Mouse (Mus musculus): Measurements from ENCODE around the gene Thap4. TPM values are rescaled to one million over a fixed set of nuclear protein-coding genes. Genes with fewer than 3 reads are reported as not detected.

The Thap4 gene
- polyA plus RNA-seq (2014; fragmentation: Nextera tagmentation; extraction: Ambion mirVana): 34.3 and 43.0 TPM in 2 replicates

GRCm38 (mm10) chr1:93754573-93755290, at the start of gene Thap4:
Gene Thap4, minus strand, starts transcription at chr1:93754864.
- peak; percentile 90 for DNase-seq (ENCODE audit: low spot score)
- 0% methylated on average over 66 of the region's 121 CpGs for WGBS

GRCm38 (mm10) chr1:93803556-93804507, 49.2 kb upstream of the Thap4 start, which contains the start of gene Ing5:
Gene Ing5, plus strand, starts transcription at chr1:93803965.
- ATAC-seq (ENCODE audit: low FRiP score): peak; percentile 93
- Histone ChIP-seq H3K4me1 (replicated peaks; ENCODE audit: control insufficient read depth, insufficient read depth, low read length) (no peaks in the 10 kb centered on the region; the same call in 1 of the 2 replicates), H3K9ac (ENCODE audit: low read depth, low read length) (peak within 1 kb of the TSS; percentile 83), H3K9me3 (ENCODE audit: control insufficient read depth, low read length) (no peaks in the 10 kb centered on the region), H3K27me3 (ENCODE audit: control insufficient read depth, insufficient read depth, low read length) (no peaks in the 10 kb centered on the region), H3K27ac (ENCODE audit: low read depth, low read length) (peak within 1 kb of the TSS; percentile 94), H3K4me3 (ENCODE audit: low read depth, low read length) (peak within 1 kb of the TSS; percentile 82), H3K4me2 (replicated peaks; ENCODE audit: low read depth, low read length) (peak within 1 kb of the TSS; percentile 74), H3K36me3 (ENCODE audit: control insufficient read depth, insufficient read depth, low read length) (peaks cover 10% of the 10 kb centered on the region)
- under 1% methylated on average over 93 of the region's 94 CpGs for WGBS
- peak; percentile 100 for DNase-seq (ENCODE audit: low spot score)

More at GRCm38 (mm10) chr1:93754573-93755290, at the start of gene Thap4:
- Histone ChIP-seq H3K9me3 (ENCODE audit: control insufficient read depth, low read length) (no peaks in the 10 kb centered on the region), H3K9ac (ENCODE audit: low read depth, low read length) (peak within 1 kb of the TSS; percentile 87), H3K4me2 (replicated peaks; ENCODE audit: low read depth, low read length) (peak within 1 kb of the TSS; percentile 88), H3K4me3 (ENCODE audit: low read depth, low read length) (peak within 1 kb of the TSS; percentile 94), H3K36me3 (ENCODE audit: control insufficient read depth, insufficient read depth, low read length) (no peaks in the 10 kb centered on the region), H3K27ac (ENCODE audit: low read depth, low read length) (peak within 1 kb of the TSS; percentile 90), H3K4me1 (replicated peaks; ENCODE audit: control insufficient read depth, insufficient read depth, low read length) (no peaks in the 10 kb centered on the region; the same call in 1 of the 2 replicates), H3K27me3 (ENCODE audit: control insufficient read depth, insufficient read depth, low read length) (no peaks in the 10 kb centered on the region)
- ATAC-seq (ENCODE audit: low FRiP score): peak; percentile 92

GRCm38 (mm10) chr1:93802771-93803170, 48.1 kb upstream of the Thap4 start:
- WGBS: 88% methylated on average over 5 of the region's 5 CpGs
- no peaks in the 10 kb centered on the region for H3K9me3 ChIP-seq (ENCODE audit: control insufficient read depth, low read length)
- H3K36me3 ChIP-seq (ENCODE audit: control insufficient read depth, insufficient read depth, low read length): peaks cover 7% of the 10 kb centered on the region; the same call in 1 of the 2 replicates
- ATAC-seq (ENCODE audit: low FRiP score) (no peak), DNase-seq (ENCODE audit: low spot score) (no peak)
- H3K9ac ChIP-seq (ENCODE audit: low read depth, low read length): no peak overlapping the region
- no peaks in the 10 kb centered on the region for H3K27me3 ChIP-seq (ENCODE audit: control insufficient read depth, insufficient read depth, low read length)
- no peaks in the 10 kb centered on the region; the same call in 1 of the 2 replicates for H3K4me1 ChIP-seq (replicated peaks; ENCODE audit: control insufficient read depth, insufficient read depth, low read length)
- peak overlapping the region; percentile 74; the same call in 1 of the 2 replicates for H3K4me2 ChIP-seq (replicated peaks; ENCODE audit: low read depth, low read length)
- no peak overlapping the region for H3K4me3 ChIP-seq (ENCODE audit: low read depth, low read length)
- H3K27ac ChIP-seq (ENCODE audit: low read depth, low read length): no peak overlapping the region

- Histone ChIP-seq H3K4me3 (ENCODE audit: low read depth, low read length) (peak within 1 kb of the TSS; percentile 79), H3K27me3 (ENCODE audit: control insufficient read depth, insufficient read depth, low read length) (no peaks in the 10 kb centered on the region), H3K27ac (ENCODE audit: low read depth, low read length) (peak within 1 kb of the TSS; percentile 39; the same call in 1 of the 2 replicates), H3K9me3 (ENCODE audit: control insufficient read depth, low read length) (no peaks in the 10 kb centered on the region), H3K36me3 (ENCODE audit: control insufficient read depth, insufficient read depth, low read length) (peaks cover 4% of the 10 kb centered on the region; the same call in 1 of the 2 replicates), H3K4me2 (replicated peaks; ENCODE audit: low read depth, low read length) (peak within 1 kb of the TSS; percentile 65), H3K9ac (ENCODE audit: low read depth, low read length) (peak within 1 kb of the TSS; percentile 78), H3K4me1 (replicated peaks; ENCODE audit: control insufficient read depth, insufficient read depth, low read length) (no peaks in the 10 kb centered on the region; the same call in 1 of the 2 replicates)
- peak; percentile 95 for DNase-seq (ENCODE audit: low spot score)
- peak; percentile 62 for ATAC-seq (ENCODE audit: low FRiP score)
- under 1% methylated on average over 42 of the region's 42 CpGs for WGBS
Measured at GRCm38 (mm10) chr1:93801741-93802238, 47.1 kb upstream of the Thap4 start, which contains the start of gene Dtymk. Gene Dtymk, minus strand, starts transcription at chr1:93801934.

GRCm38 (mm10) chr1:93800670-93801503, 46.2 kb upstream of the Thap4 start:
- Histone ChIP-seq H3K9me3 (ENCODE audit: control insufficient read depth, low read length) (no peaks in the 10 kb centered on the region), H3K4me1 (replicated peaks; ENCODE audit: control insufficient read depth, insufficient read depth, low read length) (no peaks in the 10 kb centered on the region; the same call in 1 of the 2 replicates), H3K36me3 (ENCODE audit: control insufficient read depth, insufficient read depth, low read length) (0 out of 2 replicates have a peak, but pooled peaks cover 2% of the 10 kb centered on the region), H3K4me2 (replicated peaks; ENCODE audit: low read depth, low read length) (peak overlapping the region; percentile 65), H3K9ac (ENCODE audit: low read depth, low read length) (peak overlapping the region; percentile 78), H3K27ac (ENCODE audit: low read depth, low read length) (no peak overlapping the region), H3K4me3 (ENCODE audit: low read depth, low read length) (peak overlapping the region; percentile 79), H3K27me3 (ENCODE audit: control insufficient read depth, insufficient read depth, low read length) (no peaks in the 10 kb centered on the region)
- ATAC-seq (ENCODE audit: low FRiP score) (no peak), DNase-seq (ENCODE audit: low spot score) (no peak)
- WGBS: 78% methylated on average over 21 of the region's 21 CpGs

GRCm38 (mm10) chr1:93795886-93796285, 41.2 kb upstream of the Thap4 start:
- no peak overlapping the region for H3K9ac ChIP-seq (ENCODE audit: low read depth, low read length)
- H3K4me1 ChIP-seq (replicated peaks; ENCODE audit: control insufficient read depth, insufficient read depth, low read length): no peaks in the 10 kb centered on the region; the same call in 1 of the 2 replicates
- DNase-seq (ENCODE audit: low spot score) (no peak), ATAC-seq (ENCODE audit: low FRiP score) (no peak)
- H3K4me3 ChIP-seq (ENCODE audit: low read depth, low read length): no peak overlapping the region
- WGBS: 92% methylated on average over 8 of the region's 8 CpGs
- no peak overlapping the region for H3K4me2 ChIP-seq (replicated peaks; ENCODE audit: low read depth, low read length)
- peaks cover 30% of the 10 kb centered on the region for H3K36me3 ChIP-seq (ENCODE audit: control insufficient read depth, insufficient read depth, low read length)
- no peak overlapping the region for H3K27ac ChIP-seq (ENCODE audit: low read depth, low read length)
- H3K9me3 ChIP-seq (ENCODE audit: control insufficient read depth, low read length): no peaks in the 10 kb centered on the region
- H3K27me3 ChIP-seq (ENCODE audit: control insufficient read depth, insufficient read depth, low read length): no peaks in the 10 kb centered on the region

- Histone ChIP-seq H3K9ac (ENCODE audit: low read depth, low read length) (no peak overlapping the region), H3K4me3 (ENCODE audit: low read depth, low read length) (no peak overlapping the region), H3K4me1 (replicated peaks; ENCODE audit: control insufficient read depth, insufficient read depth, low read length) (no peaks in the 10 kb centered on the region), H3K27ac (ENCODE audit: low read depth, low read length) (no peak overlapping the region), H3K36me3 (ENCODE audit: control insufficient read depth, insufficient read depth, low read length) (peaks cover 33% of the 10 kb centered on the region), H3K4me2 (replicated peaks; ENCODE audit: low read depth, low read length) (no peak overlapping the region), H3K9me3 (ENCODE audit: control insufficient read depth, low read length) (no peaks in the 10 kb centered on the region), H3K27me3 (ENCODE audit: control insufficient read depth, insufficient read depth, low read length) (no peaks in the 10 kb centered on the region)
- DNase-seq (ENCODE audit: low spot score) (no peak), ATAC-seq (ENCODE audit: low FRiP score) (no peak)
- 96% methylated on average over 8 of the region's 8 CpGs for WGBS
Measured at GRCm38 (mm10) chr1:93794526-93794925, 39.9 kb upstream of the Thap4 start.

All from hindbrain, embryonic 11.5 days (tissue).